Mouse (Mus musculus) hindbrain, embryonic 11.5 days (tissue): ENCODE measurements around the gene Hdac5. TPM values are rescaled to one million over a fixed set of nuclear protein-coding genes. Genes with fewer than 3 reads are reported as not detected.

ENCODE experiments used
- ATAC-seq: fragments of 200-750 bp; cut with Nextera tagmentation; 2 replicates; pipeline ENCODE4 v1.8.0; 2017; ENCODE audit warnings: mild to moderate bottlenecking, moderate TSS enrichment, moderate library complexity; ENCODE audit not compliant: low FRiP score
- DNase-seq: peaks from one replicate; pipeline ENCODE4 v3.0.0-alpha.2; 2015; ENCODE audit warnings: low spot score
- H3K27ac ChIP-seq: fragments of 300-500 bp; sonication (generic); 2 replicates; pipeline ENCODE4 v1.5.1; 2014; ENCODE audit warnings: mild to moderate bottlenecking, low read depth, low read length
- H3K27me3 ChIP-seq: fragments of 300-500 bp; sonication (generic); 2 replicates; pipeline ENCODE4 v1.6.1; 2014; ENCODE audit warnings: mild to moderate bottlenecking, low read length, moderate library complexity, mixed read lengths; ENCODE audit not compliant: control insufficient read depth, insufficient read depth
- H3K36me3 ChIP-seq: fragments of 300-500 bp; sonication (generic); 2 replicates; pipeline ENCODE4 v1.6.1; 2014; ENCODE audit warnings: mild to moderate bottlenecking, low read length, moderate library complexity, mixed read lengths; ENCODE audit not compliant: control insufficient read depth, insufficient read depth
- H3K4me1 ChIP-seq: fragments of 300-500 bp; sonication (generic); replicated peaks from 2 replicates; pipeline ENCODE4 v1.6.1; 2014; ENCODE audit warnings: low read length, mixed read lengths; ENCODE audit not compliant: control insufficient read depth, insufficient read depth
- H3K4me2 ChIP-seq: fragments of 300-500 bp; sonication (generic); replicated peaks from 2 replicates; pipeline ENCODE4 v1.6.1; 2014; ENCODE audit warnings: mild to moderate bottlenecking, low read depth, low read length
- H3K4me3 ChIP-seq: fragments of 300-500 bp; sonication (generic); 2 replicates; pipeline ENCODE4 v1.5.1; 2014; ENCODE audit warnings: low read depth, low read length
- H3K9ac ChIP-seq: fragments of 300-500 bp; sonication (generic); 2 replicates; pipeline ENCODE4 v1.6.1; 2014; ENCODE audit warnings: low read depth, low read length
- H3K9me3 ChIP-seq: fragments of 300-500 bp; sonication (generic); 2 replicates; pipeline ENCODE4 v1.6.1; 2016; ENCODE audit warnings: low read length; ENCODE audit not compliant: control insufficient read depth
- WGBS: fragments of 180-500 bp; shearing (Covaris S2); extraction: QIAGEN DNeasy Blood & Tissue Kit; methylation state at CpG from one replicate; pipeline ENCODE4 v1.1.7; 2014; 5-methylcytosine and 5-hydroxymethylcytosine counted together
- polyA plus RNA-seq: library from polyadenylated mRNA; unstranded; fragments of >200 nt; fragmentation: Nextera tagmentation; extraction: Ambion mirVana; gene quantifications from 2 replicates; pipeline ENCODE4 v1.2.1, GENCODE M21; 2014

Gene Hdac5
- polyA plus RNA-seq, 1 experiment from 2014 or later: 36.6 TPM

DNA sequence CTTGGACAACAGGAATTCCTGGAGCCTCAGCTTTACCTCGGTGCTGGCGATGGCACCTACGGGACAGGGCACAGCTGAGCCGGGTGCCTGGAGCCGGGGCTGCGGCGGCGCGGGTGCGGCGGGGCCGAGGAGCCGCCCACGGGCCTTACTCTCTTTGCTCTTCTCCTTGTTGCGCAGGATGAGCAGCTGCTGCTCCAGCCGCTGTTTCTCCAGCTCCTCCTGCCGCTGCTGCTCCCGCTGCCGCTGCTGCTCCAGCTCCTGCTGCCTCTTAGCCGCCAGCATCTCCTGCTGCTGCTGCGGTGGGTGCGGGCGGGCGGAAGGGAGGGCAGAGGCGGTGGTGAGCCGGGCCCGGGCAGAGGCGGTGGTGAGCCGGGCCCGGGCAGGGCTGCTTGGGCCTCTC is 23.5 kb downstream of the Hdac5 start:
- H3K27ac ChIP-seq: no peak overlapping the region
- no peak for ATAC-seq
- no peak overlapping the region for H3K4me2 ChIP-seq
- no peak overlapping the region for H3K4me3 ChIP-seq
- no peak for DNase-seq
- WGBS: 61% methylated on average over 21 of the region's 30 CpGs
- no peaks in the 10 kb centered on the region for H3K27me3 ChIP-seq
- H3K9ac ChIP-seq: no peak overlapping the region
- H3K36me3 ChIP-seq: peaks cover 7% of the 10 kb centered on the region
- peaks cover 10% of the 10 kb centered on the region; the same call in 1 of the 2 replicates for H3K4me1 ChIP-seq
- H3K9me3 ChIP-seq: no peaks in the 10 kb centered on the region

DNA sequence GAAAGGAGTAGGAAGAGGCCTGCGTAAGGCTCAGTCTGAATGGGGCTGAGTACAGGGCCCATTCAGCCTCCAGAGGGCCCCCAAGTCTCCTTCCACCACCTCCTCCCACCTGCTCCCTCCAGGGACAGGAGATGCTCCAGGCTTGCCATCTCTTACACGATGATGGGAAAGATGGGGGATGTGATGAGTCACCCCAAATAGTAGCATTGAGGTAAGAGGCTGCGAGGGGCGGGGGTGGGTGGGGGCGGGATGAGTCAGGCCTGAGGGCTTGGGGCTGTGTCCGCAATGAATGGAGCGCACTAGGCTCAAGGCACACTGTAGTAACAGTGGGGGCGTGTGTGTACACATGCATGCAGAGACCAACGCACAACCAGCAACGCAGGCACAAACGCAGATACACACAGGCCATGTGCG is 28.6 kb downstream of the Hdac5 start:
- Histone ChIP-seq H3K27me3 (no peaks in the 10 kb centered on the region), H3K4me3 (no peak overlapping the region), H3K4me2 (no peak overlapping the region), H3K9me3 (no peaks in the 10 kb centered on the region), H3K4me1 (no peaks in the 10 kb centered on the region), H3K36me3 (peaks cover 7% of the 10 kb centered on the region), H3K27ac (no peak overlapping the region), H3K9ac (no peak overlapping the region)
- WGBS: 82% methylated on average over 12 of the region's 12 CpGs
- ATAC-seq (no peak), DNase-seq (no peak)

DNA sequence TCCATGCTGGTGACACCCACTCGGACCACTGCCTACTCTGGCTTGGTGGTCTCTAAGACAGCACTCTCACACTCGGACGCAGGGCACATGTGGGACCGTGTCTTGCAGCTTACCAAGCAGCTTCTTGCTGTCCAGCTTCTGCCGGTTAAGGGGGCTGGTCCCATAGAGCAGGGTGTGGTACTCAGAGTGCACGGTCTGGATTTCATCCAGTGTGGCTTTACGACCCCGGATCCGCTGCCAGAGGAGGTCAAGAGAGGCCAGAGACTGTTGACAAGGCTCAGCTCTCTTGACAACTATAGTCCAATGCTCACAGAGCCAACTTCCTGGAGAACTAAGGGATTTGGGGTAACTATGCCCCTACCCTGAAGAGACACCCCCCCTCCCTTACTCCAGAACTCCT is 30.1 kb downstream of the Hdac5 start:
- Histone ChIP-seq H3K9ac (no peak overlapping the region), H3K27ac (no peak overlapping the region), H3K4me2 (no peak overlapping the region), H3K4me3 (no peak overlapping the region), H3K9me3 (no peaks in the 10 kb centered on the region), H3K4me1 (no peaks in the 10 kb centered on the region), H3K36me3 (peaks cover 4% of the 10 kb centered on the region), H3K27me3 (no peaks in the 10 kb centered on the region)
- DNase-seq (no peak), ATAC-seq (no peak)
- WGBS: 80% methylated on average over 9 of the region's 9 CpGs

DNA sequence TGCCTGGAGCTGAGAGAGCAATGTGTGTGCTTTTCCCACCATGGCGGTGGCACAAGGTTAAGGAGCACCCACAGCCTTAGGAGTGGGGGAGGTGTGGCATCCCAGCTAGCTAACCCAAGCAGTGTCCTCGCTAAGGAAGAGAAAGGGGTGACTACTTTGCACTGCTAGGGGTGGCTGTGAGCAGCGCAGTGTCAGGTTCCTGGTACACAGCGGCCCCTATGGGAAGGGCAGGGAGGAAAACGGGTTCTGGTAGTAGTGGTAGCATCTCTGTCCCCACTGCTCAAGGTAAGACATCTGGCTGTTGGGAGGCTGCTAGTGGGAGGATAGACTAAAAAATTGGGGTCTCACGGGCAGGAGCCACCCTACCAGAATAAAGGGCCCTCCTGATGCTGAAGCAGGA is 31.7 kb downstream of the Hdac5 start:
- H3K36me3 ChIP-seq: peaks cover 6% of the 10 kb centered on the region; the same call in 1 of the 2 replicates
- no peak overlapping the region for H3K4me3 ChIP-seq
- no peak overlapping the region for H3K27ac ChIP-seq
- no peaks in the 10 kb centered on the region for H3K9me3 ChIP-seq
- WGBS: 60% methylated on average over 6 of the region's 6 CpGs
- H3K27me3 ChIP-seq: no peaks in the 10 kb centered on the region
- H3K9ac ChIP-seq: no peak overlapping the region
- H3K4me1 ChIP-seq: no peaks in the 10 kb centered on the region
- no peak overlapping the region for H3K4me2 ChIP-seq
- DNase-seq (no peak), ATAC-seq (no peak)

DNA sequence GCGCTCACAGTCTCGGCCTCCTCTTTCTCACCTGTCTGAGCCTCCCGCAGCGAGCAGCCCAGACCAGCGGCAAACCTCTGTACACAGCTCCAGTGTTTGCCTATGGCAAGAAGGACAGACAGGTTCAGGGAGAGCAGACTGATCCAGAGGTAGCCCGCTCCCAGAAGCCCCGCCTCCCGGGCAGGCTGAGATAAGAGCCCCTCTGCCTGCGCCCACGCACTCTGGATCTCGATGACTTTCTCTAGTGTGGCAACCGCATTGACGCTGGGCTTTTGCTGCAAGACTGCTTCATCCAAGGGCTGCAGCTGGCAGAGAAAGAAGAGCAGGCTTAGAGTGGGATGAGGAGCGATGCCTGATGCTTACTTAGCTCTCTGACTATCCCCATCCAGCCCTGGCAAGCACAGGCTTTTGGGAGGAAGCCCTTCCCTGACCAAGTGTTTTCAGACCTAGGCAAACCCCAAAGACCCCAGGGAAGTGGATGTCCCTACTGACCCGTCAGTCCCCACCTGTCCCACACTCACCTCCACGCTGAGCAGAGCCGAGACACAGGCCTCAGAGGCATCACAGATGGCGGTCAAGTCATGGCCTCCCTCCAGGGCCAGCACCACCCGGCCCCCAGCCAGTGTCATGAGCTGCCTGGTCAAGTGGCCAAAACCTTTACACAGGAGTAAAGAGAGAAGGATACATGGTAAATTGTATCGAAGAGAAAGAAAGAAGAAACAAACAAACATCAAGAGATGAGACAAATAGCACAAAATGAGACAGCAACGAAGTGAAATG is 33.8 kb downstream of the Hdac5 start:
- peaks cover 6% of the 10 kb centered on the region; the same call in 1 of the 2 replicates for H3K36me3 ChIP-seq
- DNase-seq (no peak), ATAC-seq (no peak)
- WGBS: 85% methylated on average over 21 of the region's 21 CpGs
- H3K9ac ChIP-seq: no peak overlapping the region
- no peaks in the 10 kb centered on the region for H3K9me3 ChIP-seq
- no peaks in the 10 kb centered on the region for H3K27me3 ChIP-seq
- no peak overlapping the region for H3K4me3 ChIP-seq
- no peak overlapping the region for H3K4me2 ChIP-seq
- no peak overlapping the region for H3K27ac ChIP-seq
- no peaks in the 10 kb centered on the region for H3K4me1 ChIP-seq

DNA sequence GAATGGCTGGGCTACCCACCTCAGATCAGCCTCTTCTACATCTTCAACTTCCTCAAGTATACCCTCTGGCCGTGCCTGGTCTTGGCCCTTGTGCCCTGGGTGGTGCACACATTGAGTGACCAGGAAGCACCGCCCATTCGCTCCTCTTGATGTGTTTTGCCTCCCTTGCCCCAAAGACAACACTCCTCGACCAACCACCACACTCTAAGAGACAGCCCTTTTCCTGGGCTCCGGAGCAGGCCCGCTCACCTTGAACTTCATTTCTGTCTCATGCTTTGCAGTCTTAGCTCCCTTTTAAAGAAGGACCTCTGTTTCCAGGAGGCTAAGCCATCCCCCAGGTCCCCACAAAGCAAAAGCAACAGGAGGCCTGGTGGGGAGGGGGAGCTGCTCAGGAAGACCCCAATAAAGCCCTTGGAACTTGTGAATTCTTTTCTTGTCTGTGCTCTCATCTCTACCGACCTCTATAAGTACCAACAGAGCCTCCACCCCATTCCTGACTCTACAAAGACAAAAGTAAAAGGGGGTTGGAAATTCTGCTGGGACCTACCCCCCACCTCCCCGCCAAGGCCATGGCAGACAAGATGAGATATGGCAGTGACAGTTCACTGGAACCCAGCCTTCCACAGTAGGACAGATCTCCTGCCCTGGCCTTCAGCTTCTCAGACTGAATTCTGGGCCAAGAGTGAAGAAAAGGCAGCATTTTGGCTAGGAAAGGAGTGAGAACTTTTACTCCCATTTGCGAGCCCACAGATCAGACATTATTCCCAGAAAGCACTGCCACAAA is 36.1 kb downstream of the Hdac5 start:
- H3K36me3 ChIP-seq: 0 out of 2 replicates have a peak, but pooled peaks cover 2% of the 10 kb centered on the region
- ATAC-seq: no peak
- H3K4me1 ChIP-seq: peaks cover 7% of the 10 kb centered on the region
- no peak overlapping the region for H3K4me2 ChIP-seq
- no peak overlapping the region for H3K4me3 ChIP-seq
- DNase-seq: no peak
- no peaks in the 10 kb centered on the region for H3K27me3 ChIP-seq
- H3K9me3 ChIP-seq: no peaks in the 10 kb centered on the region
- H3K9ac ChIP-seq: no peak overlapping the region
- WGBS: 85% methylated on average over 9 of the region's 9 CpGs
- no peak overlapping the region for H3K27ac ChIP-seq

DNA sequence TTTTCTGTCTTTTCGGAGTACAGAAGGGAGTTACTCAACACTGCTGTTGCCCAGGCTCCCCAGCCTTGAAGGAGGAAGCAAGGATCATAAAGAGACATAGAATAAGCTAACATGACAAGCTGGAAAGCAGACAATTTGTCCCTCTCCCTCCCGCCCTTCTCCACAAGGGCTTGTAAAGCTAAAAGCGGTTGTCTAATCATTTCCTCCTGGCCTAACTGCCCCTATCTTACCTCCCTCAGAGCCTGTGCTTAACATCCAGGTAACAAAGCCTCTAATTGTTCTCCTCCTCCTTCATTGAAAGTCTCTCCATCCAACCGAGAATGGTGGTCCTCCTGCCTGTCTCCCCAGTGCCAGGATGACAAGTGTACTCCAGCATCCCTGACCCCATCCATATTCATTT is 39.1 kb downstream of the Hdac5 start:
- H3K4me2 ChIP-seq: no peak overlapping the region
- no peaks in the 10 kb centered on the region for H3K27me3 ChIP-seq
- no peak overlapping the region for H3K9ac ChIP-seq
- no peak overlapping the region for H3K4me3 ChIP-seq
- no peaks in the 10 kb centered on the region for H3K9me3 ChIP-seq
- WGBS: 65% methylated on average over 4 of the region's 4 CpGs
- H3K27ac ChIP-seq: no peak overlapping the region
- H3K4me1 ChIP-seq: peaks cover 7% of the 10 kb centered on the region
- H3K36me3 ChIP-seq: 0 out of 2 replicates have a peak, but pooled peaks cover 2% of the 10 kb centered on the region
- ATAC-seq (no peak), DNase-seq (no peak)

DNA sequence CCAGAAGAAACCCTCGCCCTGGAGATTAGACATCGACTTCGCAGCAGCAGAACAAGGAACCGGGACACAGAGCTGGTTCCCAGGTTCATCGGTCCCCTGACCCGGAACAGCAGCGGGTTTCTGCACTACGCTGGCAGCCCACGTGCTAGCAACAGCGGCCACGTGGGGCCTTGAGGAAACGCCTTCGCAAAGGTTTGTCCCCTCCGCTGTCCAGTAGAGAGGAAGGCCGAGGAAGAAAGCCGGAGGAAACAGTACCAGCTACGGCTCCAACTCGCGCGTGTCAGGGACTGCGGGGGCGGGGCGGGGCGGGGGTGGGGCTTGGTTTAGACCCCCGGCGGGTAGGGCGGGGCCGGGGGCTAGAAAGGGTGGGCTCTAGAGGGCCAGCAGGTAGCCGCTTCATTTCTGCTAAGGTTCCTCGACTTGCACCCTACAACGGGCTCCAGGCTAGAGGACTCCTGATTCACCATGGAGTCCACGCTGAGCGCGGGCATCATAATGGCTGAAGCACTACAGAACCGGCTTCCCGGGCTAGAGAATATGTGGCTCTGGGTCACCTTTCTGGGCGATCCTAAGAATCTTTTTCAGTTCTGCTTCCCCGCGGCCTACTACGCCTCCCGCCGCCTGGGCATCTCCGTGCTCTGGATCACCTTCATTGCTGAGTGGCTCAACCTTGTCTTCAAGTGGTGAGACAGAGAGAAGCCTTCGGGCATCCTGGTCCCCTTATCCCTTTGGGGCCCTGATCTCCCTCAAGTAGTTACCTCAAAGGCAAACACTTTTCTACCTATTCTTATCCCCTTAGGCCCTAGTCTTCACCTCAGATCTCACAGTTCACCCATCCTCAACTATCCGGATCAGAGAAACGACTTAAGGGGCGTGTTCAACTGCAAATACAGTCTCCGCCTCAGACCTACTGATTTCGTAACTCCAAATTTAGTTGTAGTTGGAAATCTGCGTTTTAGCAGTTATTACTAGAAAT is 40.2 kb downstream of the Hdac5 start, which contains the start of gene G6pc3:
Gene G6pc3, plus strand, starts transcription at position 160 of the 976 bp plus-strand sequence.
- H3K4me2 ChIP-seq: peak within 1 kb of the TSS; percentile 57
- peaks cover 7% of the 10 kb centered on the region for H3K4me1 ChIP-seq
- no peaks in the 10 kb centered on the region for H3K9me3 ChIP-seq
- 0 out of 2 replicates have a peak, but pooled peaks cover 2% of the 10 kb centered on the region for H3K36me3 ChIP-seq
- H3K4me3 ChIP-seq: peak within 1 kb of the TSS; percentile 58
- WGBS: 4% methylated on average over 50 of the region's 50 CpGs
- DNase-seq (peak; percentile 85), ATAC-seq (peak; percentile 70)
- H3K27ac ChIP-seq: peak within 1 kb of the TSS; percentile 52; the same call in 1 of the 2 replicates
- no peaks in the 10 kb centered on the region for H3K27me3 ChIP-seq
- H3K9ac ChIP-seq: peak within 1 kb of the TSS; percentile 59
